ENCODE assay signal across 12 mouse cellular contexts in the genomic region with DNA sequence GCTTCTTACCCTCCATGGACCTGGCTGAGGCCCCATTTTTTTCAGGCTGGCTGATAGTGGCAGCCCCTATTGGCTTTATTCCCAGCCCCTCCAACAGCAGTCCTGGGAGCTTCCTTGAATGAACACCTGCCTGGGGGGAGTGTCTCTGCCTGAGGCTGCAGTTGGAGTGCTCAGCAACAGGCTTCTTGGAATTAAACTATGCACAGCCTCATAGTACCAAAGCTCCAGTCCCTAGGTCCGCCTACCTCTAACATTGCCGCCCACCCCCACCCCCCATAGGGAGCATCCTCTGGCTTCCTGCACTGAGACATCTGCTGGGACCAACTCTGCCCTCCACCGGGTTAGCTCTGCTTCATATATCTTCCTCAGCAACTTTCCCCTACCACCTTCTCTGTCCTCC.
"Had no signal": no experiment of that assay in that cellular context is flagged by ENCODE, and none has a peak within 500 bp of the region (broad histone marks: within the 10 kb centered on the region; RNA-seq: fewer than 3 reads in every experiment).

No protein-coding gene starts in this region.

- H3K27me3 ChIP-seq: intestine, embryonic 15.5 days had no signal

- H3K9ac ChIP-seq: intestine, embryonic 15.5 days; liver, embryonic 14.5 days; midbrain, embryonic 12.5 days had no signal

- H3K36me3 ChIP-seq: intestine, embryonic 15.5 days; midbrain, embryonic 12.5 days had no signal

- H3K9me3 ChIP-seq: intestine, embryonic 15.5 days; midbrain, embryonic 12.5 days had no signal

- DNase-seq: kidney, adult 18-20 months; kidney, postnatal 25 days; lung, adult 18-20 months; lung, postnatal 10 days; right cerebral cortex, postnatal 14 days had no signal

- H3K27ac ChIP-seq: intestine, embryonic 15.5 days; liver, embryonic 14.5 days; macrophage; midbrain, embryonic 12.5 days; stomach, postnatal 0 days had no signal

- H3K4me2 ChIP-seq: intestine, embryonic 15.5 days; midbrain, embryonic 12.5 days had no signal

- ATAC-seq: intestine, embryonic 15.5 days; midbrain, embryonic 16.5 days had no signal

- H3K4me3 ChIP-seq: intestine, embryonic 15.5 days; megakaryocyte, embryonic 14.5 days; midbrain, embryonic 12.5 days had no signal
